Mouse (Mus musculus) activated CD4-positive, CD25-positive, alpha-beta regulatory T cell, adult 4 months (primary cell): Measurements from ENCODE around the gene Cdc73. TPM values are rescaled to one million over a fixed set of nuclear protein-coding genes. Genes with fewer than 3 reads are reported as not detected.
A peak's percentile ranks its signal among the peaks of the same experiment; 100 is the strongest.
"Not testable (repeated sequence)": the region's sequence is repeated elsewhere in the genome, so short reads cannot be mapped to it uniquely, and the experiment has no call there.

Source experiments
- ATAC-seq: one replicate; pipeline ENCODE4 v1.8.0; 2017
- polyA plus RNA-seq, 2 experiments: library from polyadenylated mRNA; unstranded; fragments of 100-300 nt; shearing (Covaris generic); gene quantifications; one replicate each; pipeline ENCODE4 v1.2.1; 2017

Cdc73 gene
- polyA plus RNA-seq, 2 experiments from 2014 or later: 15.3 to 19.9 TPM

GRCm38 (mm10) chr1:143675734-143676361, 26.8 kb downstream of the Cdc73 start:
- ATAC-seq: no peak

- not testable (repeated sequence) for ATAC-seq
These were observed 37.9 kb downstream of the Cdc73 start for GRCm38 (mm10) chr1:143664786-143665185.

- no peak for ATAC-seq
These were observed 39.5 kb downstream of the Cdc73 start for GRCm38 (mm10) chr1:143663197-143663596.

DNA sequence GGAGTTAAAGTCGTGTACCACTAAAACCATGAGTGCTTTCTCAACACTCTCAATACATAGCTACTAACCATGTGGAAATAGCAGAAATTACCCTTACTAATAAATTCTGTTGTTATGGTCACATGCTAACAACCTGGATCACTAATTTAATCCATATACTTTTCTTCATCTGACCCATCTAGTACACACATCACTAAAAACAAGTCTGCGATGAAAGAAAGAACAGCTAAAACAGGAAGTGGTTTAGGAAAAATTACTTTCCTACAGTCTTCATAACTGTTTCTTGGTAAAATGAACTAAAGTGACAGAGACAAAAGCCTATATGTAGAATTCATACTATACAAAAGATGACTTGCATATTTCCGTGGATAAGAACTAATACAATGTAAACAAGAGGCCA, 49.0 kb downstream of the Cdc73 start:
- ATAC-seq: peak; percentile 59

DNA sequence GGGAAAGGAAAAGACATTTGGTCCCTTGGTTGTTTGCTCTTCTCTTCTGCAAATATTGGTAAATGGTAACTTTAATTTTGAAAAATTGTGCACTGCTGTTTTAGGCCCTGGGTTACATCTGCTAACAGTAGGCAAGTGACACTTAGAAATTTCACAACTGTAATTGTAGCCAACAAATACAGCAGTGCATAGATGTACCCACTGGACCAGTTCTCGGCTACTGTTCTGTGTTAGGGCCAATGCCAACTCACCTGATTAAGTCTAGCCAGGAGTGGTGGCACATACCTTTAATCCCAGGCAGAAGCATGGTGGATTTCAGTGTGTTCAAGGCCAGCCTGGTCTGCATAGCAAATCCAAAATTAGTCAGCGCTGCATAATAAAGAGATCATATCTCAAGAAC, 52.4 kb downstream of the Cdc73 start:
- no peak for ATAC-seq

- no peak for ATAC-seq
These were observed 56.5 kb downstream of the Cdc73 start for GRCm38 (mm10) chr1:143646219-143646618.

DNA sequence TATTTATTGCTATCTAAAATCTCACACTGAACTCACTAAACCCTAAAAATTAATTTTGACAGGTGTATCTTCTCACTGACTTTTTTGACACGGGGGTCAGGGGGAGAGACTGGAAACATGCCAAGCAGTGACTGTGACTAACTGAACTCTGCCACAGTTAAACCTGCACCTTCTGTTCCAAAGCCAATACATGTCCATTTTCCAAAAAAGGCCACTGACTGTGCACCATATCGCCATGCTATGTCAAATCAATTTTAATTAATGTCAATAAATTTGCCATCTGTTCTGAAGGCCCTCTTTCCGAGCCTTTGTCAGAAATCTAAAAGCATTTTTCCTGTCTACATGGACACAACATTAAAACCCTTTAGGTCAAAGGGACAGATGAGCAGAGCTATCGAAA, 57.3 kb downstream of the Cdc73 start:
- ATAC-seq: no peak

GRCm38 (mm10) chr1:143644221-143644620, 58.5 kb downstream of the Cdc73 start:
- ATAC-seq: peak; percentile 75

DNA sequence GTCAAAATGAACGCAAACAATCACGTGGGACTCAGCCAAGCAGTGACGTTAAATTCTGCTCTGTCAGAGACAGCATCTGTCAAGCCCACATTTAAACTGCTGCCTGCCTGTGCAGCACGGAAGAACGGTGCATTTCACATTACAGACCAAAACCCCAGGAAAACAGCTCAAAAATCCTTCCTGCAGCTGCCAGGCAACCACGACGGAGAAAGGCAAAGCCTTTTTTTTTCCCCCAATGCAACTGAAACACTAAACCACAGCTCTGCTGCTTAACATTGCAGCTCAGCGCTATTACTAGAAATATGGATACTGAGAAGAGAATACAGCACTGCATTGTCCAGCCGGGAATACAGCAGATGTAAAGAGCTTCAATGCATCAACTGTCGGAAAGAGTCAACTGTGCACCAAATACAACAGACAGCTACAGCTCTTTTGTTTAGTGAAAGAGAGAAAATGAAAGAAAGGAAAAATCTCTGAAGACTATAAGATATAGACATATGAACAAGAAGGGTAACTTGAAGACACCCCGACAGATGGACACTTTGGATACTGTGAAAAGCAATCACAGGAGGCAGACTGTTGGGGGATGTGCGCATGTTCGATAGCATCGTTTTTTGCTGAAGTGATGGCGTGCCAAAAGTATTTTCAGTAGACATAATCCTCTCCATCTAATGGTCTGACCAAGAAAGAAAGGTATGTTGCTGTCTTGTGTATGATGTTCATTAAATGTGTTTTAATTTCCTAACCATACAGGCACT, 61.9 kb downstream of the Cdc73 start, which contains the start of gene B3galt2:
TSS of gene B3galt2 (plus strand) at position 15 of the 758 bp plus-strand sequence.
- no peak for ATAC-seq

DNA sequence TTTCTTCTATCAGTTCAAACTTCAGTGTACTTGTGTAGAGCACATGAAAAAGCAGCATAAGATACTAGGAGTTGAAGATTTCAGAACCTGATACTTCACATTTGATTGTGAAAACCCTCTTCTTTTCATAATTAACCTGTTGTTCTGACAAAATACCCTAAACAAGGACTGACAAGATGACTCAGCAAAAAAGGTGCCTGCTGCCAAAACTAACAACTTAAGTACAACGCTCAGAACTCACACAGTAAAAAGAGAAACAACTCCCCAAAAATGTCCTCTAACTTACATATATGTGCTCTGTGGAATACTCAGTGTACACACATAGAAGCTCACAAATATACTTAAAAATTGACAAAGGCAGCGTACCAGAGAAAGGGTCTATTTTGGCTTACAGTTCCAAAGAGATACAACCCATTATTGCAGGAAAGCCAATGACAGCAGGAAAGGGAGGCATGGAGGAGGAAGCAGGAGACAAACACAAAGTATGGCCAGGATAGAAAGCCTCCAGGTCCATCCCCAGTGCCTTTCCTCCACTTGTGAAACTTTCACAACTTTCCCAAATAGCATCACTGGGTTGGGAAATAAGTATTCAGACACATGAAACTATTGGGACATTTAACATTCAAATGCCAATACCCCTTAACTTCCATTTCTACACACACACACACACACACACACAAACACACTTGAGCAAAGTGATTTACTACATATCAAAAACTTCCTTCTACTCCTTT, 69.7 kb downstream of the Cdc73 start:
- no peak for ATAC-seq

- no peak for ATAC-seq
These were observed 70.3 kb downstream of the Cdc73 start for GRCm38 (mm10) chr1:143632361-143632760.

DNA sequence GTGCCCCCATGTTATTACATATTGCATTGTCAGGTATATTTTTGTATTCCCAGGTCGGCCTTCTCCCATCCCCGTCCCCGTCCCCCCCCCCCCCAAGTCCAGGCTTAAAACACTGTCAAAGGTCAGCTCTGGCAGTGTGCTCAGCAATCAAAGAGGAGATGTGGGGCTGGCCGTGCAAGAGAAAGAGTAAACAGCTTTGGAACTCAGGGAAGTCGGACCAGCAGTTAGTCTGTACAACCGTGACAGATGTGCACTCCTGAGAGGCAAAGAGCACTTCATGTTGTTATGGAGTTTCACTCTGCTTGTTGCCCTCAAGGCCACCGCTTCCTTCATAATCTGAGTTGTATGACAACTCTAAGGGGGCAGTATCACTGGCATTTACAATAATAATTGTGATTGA, 71.4 kb downstream of the Cdc73 start:
- ATAC-seq: no peak

- ATAC-seq: no peak
These were observed 80.1 kb downstream of the Cdc73 start for GRCm38 (mm10) chr1:143622634-143623033.

DNA sequence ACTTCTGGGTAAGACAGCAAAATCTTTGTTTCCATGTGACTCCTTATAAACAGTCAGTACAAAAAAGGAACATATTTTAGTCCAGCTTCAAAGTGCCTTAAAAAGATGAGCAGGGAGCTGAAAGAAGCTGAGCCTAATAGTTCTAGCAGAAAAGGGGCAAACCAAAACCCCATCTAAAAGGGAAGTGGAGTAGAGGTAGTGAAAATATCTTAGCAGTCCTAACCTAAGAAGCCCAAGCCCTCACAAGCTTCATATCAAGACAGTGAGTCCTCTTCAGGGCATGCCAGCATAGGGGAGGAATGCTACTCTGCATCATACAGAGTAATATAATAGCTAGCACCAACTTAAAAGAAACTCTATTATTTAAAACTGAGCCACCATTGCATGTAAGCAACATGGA, 80.8 kb downstream of the Cdc73 start:
- ATAC-seq: no peak

GRCm38 (mm10) chr1:143619760-143620159, 82.9 kb downstream of the Cdc73 start:
- no peak for ATAC-seq

GRCm38 (mm10) chr1:143612901-143613300, 89.8 kb downstream of the Cdc73 start:
- ATAC-seq: no peak

DNA sequence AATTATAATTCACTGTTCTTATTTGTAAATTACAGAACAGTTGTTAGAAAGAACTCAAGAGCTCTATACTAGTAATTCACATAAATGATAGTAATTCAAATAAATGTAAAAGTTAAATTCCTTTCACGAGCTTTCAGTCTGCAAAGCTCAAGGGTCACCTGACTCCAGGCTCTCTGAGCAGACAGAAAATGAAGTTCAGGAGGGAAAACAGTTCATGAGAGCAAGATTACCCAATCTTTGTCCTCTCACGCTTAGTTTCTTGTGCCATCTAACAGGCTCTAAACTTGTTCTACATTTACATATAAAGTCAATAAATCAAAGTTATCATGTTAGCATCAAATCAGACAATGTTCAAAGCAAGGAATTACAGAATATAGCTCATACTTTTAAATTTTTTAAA, 93.8 kb downstream of the Cdc73 start:
- ATAC-seq: no peak

- ATAC-seq: no peak
These were observed 105.8 kb downstream of the Cdc73 start for GRCm38 (mm10) chr1:143596864-143597263.

- ATAC-seq: no peak
These were observed 125.7 kb downstream of the Cdc73 start for GRCm38 (mm10) chr1:143576824-143577543.

DNA sequence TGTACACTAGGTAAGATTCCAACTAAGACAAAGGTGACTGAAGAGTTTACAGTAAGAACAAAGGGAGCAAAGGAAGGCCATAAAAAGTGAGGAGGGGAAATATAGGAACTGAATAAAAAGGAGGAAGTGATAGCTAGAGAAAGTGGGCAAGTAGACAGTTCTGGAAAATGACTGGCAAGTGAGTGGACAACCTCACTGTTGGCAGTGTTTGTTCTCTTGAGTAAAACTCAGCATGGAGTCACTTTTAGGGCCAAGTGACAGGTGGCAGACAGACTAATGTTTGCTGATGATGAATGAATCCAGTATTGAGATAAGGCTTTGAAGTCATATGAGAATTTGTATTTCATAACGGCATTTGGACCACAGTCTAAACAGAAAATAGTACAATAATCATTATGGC, 144.5 kb downstream of the Cdc73 start:
- ATAC-seq: no peak

DNA sequence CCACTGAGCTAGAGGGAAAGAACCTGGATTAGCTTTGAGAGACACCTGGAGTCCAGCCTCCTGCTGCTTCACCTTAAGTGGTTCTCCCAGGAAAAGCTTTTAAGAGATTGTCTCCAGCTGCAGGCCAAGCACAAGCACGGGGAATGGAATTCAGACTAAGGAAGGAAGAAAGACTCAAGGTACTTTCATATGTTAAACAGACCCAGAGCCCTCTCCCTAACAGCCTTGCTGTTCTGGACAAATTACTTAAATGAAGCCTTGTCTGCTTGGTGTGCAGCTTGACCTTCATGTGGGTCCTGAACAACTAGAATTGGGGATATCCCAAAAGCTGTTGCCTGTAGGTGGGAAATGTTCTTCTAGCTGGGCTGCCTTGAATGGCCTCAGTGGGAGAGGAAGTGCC, 147.2 kb downstream of the Cdc73 start:
- ATAC-seq: no peak

GRCm38 (mm10) chr1:143554621-143555020, 148.1 kb downstream of the Cdc73 start:
- no peak for ATAC-seq
